Mouse (Mus musculus) lung, embryonic 16.5 days (tissue): Measurements from ENCODE around the gene Bnip1. TPM values are rescaled to one million over a fixed set of nuclear protein-coding genes. Genes with fewer than 3 reads are reported as not detected.

Experiments
- polyA plus RNA-seq: library from polyadenylated mRNA; unstranded; fragments of >200 nt; fragmentation: Nextera tagmentation; extraction: Ambion mirVana; gene quantifications from 2 replicates; pipeline ENCODE4 v1.2.1, GENCODE M21; 2015

The Bnip1 gene
- polyA plus RNA-seq, 1 experiment from 2014 or later: 45.2 TPM

Other genes with a start within 250 kb of the Bnip1 start
- gene Ergic1, start 219.6 kb upstream of the Bnip1 start, polyA plus RNA-seq: 84.3 and 94.6 TPM in 2 replicates
- gene Dusp1, start 218.9 kb upstream of the Bnip1 start, polyA plus RNA-seq: 25.2 and 28.4 TPM in 2 replicates
- 186 and 203 TPM in 2 replicates for gene Atp6v0e, start 117.8 kb upstream of the Bnip1 start, polyA plus RNA-seq
- 8.9 and 11.6 TPM in 2 replicates for gene Crebrf, start 65.4 kb upstream of the Bnip1 start, polyA plus RNA-seq
- gene Nkx2-5, start 63.9 kb downstream of the Bnip1 start, polyA plus RNA-seq: 1.6 and 2.9 TPM in 2 replicates
- 9.0 and 12.9 TPM in 2 replicates for gene Kifc5b, start 136.0 kb downstream of the Bnip1 start, polyA plus RNA-seq
- gene Phf1, start 152.0 kb downstream of the Bnip1 start, polyA plus RNA-seq: 9.7 and 10.0 TPM in 2 replicates
- 194 and 199 TPM in 2 replicates for gene Cuta, start 158.5 kb downstream of the Bnip1 start, polyA plus RNA-seq
- 0.90 and 1.9 TPM in 2 replicates for gene Syngap1, start 160.2 kb downstream of the Bnip1 start, polyA plus RNA-seq
- gene Zbtb9, start 192.1 kb downstream of the Bnip1 start, polyA plus RNA-seq: 16.5 and 17.1 TPM in 2 replicates
- 7.8 and 8.1 TPM in 2 replicates for gene Bak1, start 247.9 kb downstream of the Bnip1 start, polyA plus RNA-seq